Mouse (Mus musculus) retina, adult 2 months (tissue): ENCODE measurements around the gene Rabl6.
A peak's percentile ranks its signal among the peaks of the same experiment; 100 is the strongest.
"Not testable (repeated sequence)": the region's sequence is repeated elsewhere in the genome, so short reads cannot be mapped to it uniquely, and the experiment has no call there.

ENCODE experiments used
- DNase-seq: peaks from one replicate; pipeline ENCODE4 v3.0.0-alpha.2; 2012; ENCODE audit warnings: low read depth, low spot score

Rabl6 gene

GRCm38 (mm10) chr2:25576028-25576850 is 32.1 kb downstream of the Rabl6 start:
- DNase-seq: no peak

GRCm38 (mm10) chr2:25575432-25576027 is 32.8 kb downstream of the Rabl6 start:
- DNase-seq: no peak

DNA sequence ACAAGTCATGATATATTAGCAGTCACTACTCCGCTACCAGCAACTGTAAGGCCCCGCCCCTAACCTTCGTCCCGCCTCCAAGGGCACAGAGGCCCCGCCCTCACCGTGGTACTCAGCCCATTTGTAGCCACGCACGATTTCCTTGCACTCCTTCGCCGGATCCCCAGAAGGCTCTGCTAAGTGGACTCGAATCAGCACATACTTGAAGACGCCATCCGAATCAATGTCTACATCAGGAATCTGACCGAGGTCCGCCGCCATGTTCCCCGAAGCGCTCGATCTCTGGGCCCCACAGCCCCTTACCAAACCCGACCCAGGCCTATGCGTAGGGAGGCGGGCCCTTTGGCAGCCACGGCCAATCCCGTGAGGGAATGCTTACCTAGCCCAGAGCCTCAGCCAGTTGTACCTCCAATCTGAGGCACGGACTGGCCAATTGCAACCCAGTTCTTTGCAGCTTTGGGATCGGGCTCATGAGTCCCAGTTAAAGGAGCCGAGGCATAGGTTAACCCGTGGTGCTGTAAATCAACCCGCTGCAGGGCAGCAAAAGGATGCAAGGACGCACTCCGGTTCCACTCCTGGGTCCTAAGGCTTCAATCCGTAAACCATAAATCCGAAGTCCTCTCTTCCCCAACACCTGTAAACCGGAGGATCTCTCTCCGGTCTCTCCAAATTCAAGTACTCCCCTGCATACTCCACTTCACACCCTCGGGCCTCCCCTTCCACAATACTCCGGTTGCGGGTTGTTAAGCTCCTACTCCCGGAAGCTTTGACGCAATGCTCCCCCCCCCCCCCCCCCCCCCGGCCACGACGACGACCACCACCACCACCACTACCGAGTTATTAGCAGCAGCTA is 33.5 kb downstream of the Rabl6 start, which contains the start of the genes Mamdc4 and Phpt1:
Mamdc4 (minus strand) TSS at position 267 of the 853 bp plus-strand sequence.
Phpt1 (minus strand) TSS at position 646 of the 853 bp plus-strand sequence.
- peak; percentile 94 for DNase-seq

GRCm38 (mm10) chr2:25574136-25574535 is 34.2 kb downstream of the Rabl6 start:
- no peak for DNase-seq

DNA sequence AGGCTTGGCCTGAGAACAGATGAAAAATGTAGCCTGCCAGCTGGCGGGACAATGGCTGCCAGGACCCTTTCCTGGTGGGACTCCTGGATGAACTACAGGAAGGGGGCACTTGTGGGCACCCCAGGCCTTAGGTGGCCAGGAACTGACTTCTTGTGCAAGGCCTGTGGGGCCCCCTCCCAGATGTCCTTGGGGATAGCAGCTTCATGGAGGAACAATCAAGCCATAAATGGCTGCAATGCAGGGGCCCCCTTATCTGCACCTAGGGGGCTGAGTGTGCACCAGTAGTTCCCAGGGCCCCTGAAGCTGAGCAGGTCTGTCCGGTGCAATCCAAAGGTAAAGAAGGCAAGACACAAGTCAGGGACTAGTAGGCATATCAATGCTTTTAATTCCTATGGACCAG is 35.3 kb downstream of the Rabl6 start:
- DNase-seq: no peak

DNA sequence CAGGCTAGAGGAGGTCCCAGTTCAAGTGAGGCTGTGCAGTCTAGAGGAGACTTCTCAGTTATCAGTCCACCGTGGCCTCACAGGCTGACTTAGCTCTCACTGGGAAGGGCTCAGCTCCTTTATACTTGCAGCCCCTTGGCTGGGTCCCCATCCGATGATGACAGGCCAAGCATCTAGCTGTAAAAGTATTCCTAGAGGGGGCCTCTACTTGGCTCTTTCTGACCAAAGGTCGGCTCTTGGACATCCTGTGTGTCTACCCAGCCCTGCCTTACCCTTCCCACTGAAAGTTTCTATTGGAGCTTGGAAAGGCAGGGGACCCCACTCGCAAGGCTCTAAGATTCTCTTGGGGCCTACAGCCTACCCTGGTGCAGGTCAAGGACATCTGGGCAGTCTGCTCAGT is 37.1 kb downstream of the Rabl6 start:
- no peak for DNase-seq

DNA sequence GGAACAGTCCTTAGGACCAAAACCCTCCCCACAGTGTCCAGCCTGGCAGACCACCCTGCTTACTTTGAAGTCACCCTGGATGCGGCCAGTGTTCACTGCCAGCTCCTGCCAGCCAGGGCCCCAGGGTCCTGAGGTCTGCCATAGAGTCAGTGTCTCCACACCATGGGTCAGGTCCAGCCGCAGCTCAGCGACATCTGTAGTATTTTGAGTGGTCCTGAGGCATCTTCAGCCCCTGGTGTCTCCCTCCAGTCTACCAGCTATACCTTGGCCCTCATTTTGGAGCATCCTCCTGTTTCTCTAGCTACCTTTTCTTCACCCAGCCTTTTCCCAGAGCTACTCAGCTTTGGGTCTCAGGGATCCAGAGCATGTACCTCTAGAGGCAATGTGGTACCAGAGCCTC is 39.0 kb downstream of the Rabl6 start:
- no peak for DNase-seq

DNA sequence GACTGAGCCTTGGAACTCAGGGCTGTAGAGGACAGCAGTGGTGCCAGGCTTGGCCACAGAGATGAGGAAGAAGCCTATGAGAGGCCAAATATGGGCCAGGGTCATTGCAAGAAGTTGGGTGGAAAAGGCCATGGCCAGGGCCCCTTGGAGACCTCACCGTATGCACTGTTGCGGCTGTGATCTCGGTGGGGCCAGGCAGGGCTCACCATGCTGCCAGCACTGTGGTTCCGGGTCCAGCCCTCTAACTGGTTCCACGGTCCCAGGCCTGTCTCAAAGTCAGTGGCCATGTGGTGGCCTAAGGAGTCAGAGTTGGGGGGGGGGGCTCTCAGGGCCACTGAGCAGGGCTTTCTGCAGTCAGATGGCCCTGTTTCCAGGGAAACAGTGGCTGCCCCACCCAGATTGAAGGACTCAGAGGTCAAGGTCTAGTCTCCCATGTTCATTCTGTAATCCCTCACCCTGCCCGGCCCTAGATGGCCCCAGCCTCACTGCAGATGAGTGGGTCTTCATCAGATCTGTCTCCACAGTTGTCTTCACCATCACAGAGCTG is 39.8 kb downstream of the Rabl6 start:
- no peak for DNase-seq

GRCm38 (mm10) chr2:25566558-25566957 is 41.8 kb downstream of the Rabl6 start:
- no peak for DNase-seq

- DNase-seq: no peak
These were observed 42.6 kb downstream of the Rabl6 start for GRCm38 (mm10) chr2:25565741-25566140.

DNA sequence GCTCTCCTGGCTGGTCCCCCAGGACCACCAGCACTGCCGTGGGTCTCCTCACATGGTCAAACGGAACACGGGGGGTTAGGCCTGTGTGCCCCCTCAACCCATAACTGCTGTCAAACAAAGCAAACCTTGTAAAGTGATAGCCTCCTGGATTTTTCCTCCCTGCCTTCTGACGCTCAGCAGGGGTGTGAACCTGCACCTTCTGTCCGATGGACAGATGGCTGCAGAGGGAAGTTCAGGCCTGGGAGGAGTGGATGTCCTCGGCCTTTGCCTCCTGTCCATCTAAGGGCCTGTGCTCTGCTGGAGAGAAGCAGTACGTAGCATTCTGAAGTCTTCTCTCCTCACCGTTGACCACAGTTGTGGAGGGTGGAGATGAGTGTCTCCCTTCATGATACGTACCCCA is 46.4 kb downstream of the Rabl6 start:
- DNase-seq: no peak

DNA sequence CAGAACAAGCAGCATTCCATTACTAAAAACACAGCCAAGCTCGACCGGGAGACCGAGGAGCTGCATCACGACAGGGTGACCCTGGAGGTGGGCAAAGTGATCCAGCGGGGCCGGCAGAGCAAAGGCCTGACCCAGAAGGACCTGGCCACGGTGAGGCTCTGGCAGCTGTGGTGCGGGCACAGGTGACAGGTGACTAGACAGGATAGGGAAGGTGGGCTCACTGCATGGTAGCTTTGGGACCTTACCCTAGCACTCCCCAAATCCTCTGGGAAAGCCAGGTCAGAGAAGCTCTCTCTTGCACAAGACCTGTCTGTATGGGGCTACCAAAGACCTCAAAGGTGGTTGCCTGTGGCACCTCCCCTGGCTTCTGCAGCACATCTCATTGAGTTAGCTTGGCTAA is 47.8 kb downstream of the Rabl6 start:
- DNase-seq: no peak

GRCm38 (mm10) chr2:25558774-25559173 is 49.5 kb downstream of the Rabl6 start:
- no peak for DNase-seq

DNA sequence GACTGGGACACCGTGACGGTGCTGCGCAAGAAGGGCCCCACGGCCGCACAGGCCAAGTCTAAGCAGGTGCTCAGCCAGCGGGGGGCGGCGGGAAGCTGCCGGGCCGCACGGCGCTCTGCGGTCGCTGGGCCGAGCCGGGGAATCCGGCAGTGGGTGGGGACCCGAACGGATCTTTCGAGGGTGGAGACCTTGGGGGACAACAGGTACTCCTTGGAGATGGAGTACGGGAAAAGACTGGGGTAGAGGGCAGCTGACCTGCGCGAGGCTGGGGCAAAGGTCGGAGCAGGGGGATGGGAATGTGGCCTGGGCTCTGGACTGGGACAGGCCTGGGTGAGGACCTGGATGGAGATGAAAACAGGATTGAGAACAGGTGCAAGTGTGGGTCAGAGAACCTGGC is 50.4 kb downstream of the Rabl6 start:
- no peak for DNase-seq

DNA sequence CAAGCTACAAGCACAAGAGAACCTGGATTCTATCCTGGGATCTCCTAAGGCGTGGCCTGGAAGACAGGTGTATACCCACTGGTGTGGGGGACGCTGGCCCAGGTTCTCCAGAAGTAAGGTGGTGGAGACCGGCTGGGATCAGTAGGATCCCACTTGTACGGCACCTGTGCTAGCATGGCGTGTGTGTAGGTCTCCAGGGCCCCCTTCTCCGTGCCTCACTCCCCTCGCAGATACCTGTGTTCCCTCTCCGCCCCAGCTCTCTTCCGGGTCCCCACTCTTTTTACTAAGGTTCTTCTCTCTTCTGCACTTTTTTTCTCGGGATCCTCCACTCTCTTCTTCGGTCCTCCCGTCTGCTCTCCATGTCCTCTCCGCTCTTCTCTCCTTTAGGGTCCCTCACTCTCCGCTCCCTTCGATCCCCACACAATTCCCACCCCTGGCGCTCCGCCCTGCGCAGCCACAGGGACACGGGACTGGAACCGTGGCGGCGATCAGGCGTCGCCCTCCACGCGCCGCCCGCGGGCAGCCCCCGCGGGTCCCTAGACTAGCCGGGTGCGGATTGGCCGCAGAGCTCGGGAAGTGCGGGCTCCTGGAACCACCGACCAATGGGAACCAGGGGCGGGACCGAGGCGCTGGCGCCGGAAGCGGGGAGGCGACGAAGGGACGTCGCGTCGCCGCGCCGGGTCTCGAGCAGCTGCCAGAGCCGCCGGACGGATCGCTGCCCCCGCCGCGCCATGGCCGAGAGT is 50.9 kb downstream of the Rabl6 start, which contains the start of gene Edf1:
Edf1 (plus strand) TSS at position 627 of the 743 bp plus-strand sequence.
- peak; percentile 83 for DNase-seq

DNA sequence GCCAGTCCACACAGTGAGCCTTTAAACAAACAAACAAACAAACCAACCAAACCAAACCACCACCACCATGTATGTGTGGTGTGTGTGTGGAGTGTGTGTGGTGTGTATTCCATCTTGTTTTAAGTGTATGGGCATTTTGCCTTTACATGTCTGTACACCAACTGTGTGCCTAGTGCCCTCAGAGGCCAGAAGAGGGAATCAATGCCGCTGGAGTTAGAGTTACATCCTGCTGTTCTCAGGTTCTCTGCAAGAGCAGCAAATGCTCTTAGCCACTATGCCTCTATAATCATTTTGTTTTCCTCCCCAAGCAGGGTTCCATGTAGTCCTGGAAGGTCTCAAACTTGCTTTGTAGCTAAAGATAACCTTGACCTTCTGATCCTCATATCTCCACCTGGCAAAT is 52.0 kb downstream of the Rabl6 start:
- no peak for DNase-seq

DNA sequence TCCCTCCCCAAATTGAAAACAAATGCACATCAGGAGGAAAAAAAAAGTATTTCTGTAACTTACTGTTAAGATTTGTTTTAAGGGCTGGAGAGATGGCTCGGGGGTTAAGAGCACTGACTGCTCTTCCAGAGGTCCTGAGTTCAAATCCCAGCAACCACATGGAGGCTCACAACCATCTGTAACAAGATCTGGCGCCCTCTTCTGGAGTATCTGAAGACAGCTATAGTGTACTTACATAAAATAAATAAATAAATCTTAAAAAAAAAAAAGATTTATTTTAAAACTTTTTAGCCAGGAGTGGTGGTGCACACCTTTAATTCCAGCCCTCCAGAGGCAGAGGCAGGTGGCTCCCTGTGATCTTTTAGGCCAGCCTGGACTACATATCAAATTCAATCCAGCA is 52.8 kb downstream of the Rabl6 start:
- not testable (repeated sequence) for DNase-seq

- not testable (repeated sequence) for DNase-seq
These were observed 55.0 kb downstream of the Rabl6 start for GRCm38 (mm10) chr2:25553171-25553786.

DNA sequence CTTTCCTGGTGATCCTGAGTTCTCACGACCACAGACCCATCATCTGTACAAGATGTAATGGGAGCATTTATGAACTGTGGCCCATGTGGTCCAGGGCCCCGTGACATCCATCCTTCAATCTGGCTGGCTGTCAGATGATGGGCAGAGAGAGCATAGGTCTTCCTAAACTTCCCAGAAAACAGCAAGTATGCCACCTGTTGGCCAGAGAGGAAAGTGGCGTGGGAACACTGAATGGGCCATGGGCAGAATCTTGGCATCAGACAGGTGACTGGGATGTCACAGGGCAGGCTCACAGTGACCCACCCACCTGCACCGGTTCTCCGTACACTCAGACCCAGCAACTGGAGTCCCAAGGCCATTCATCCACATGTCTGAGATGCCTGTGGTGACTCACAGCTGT is 57.1 kb downstream of the Rabl6 start:
- no peak for DNase-seq
